Mouse (Mus musculus): ENCODE data around the gene Gpr22.

- TF ChIP-seq GATA1 (IDR thresholded peaks at IDR 0.05; ENCODE audit: low read length) (no peak), TAL1 (IDR thresholded peaks at IDR 0.05; ENCODE audit: low read length) (no peak)
Observed at GRCm38 (mm10) chr12:31747301-31747700, 33.6 kb upstream of the Gpr22 start.

All from erythroblast, embryonic 14.5 days (primary cell).